Mouse (Mus musculus) lung, adult 18-20 months (tissue): Measurements from ENCODE around the gene Gstcd.

Experiments used
- DNase-seq, 2 experiments: peaks; one replicate each; pipeline ENCODE4 v3.0.0; 2022; ENCODE audit warnings: mixed read lengths in 2 of 2

The Gstcd gene

DNA sequence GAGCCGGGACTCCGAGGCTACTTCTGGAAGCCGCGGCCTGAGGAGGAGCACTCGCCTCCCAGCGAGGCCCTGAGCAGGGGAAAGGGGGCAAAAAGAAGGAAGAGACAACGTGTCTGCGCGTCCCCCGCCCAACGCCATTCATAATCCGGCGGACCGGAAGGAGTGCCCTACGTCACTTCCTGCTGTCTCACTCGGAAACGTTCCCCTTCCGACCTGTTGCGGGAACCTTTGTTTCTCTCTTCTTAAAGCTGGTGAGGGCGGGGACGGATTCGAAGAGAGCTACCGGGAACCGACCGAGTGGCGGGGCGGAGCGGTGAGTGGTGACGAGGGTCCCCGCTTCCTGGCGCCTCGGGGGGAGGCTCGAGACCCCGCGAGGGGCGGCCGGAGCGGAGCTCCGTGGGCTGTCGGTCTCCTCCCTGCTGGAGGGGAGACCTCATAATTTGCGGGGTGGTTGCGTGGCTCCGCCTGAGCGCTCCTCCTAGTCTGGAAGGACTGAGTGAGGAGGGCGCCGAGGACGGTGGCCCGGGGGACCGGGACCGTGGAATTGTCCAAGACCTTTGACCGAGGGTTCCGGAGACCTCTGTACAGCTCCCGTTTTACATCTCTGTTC is at the start of gene Gstcd, which contains the start of gene Ints12:
Gstcd (minus strand) TSS at position 370 of the 610 bp plus-strand sequence.
Ints12 (plus strand) TSS at position 177 of the 610 bp plus-strand sequence.
- peak; percentile 91 to 92 for DNase-seq

- no peak for DNase-seq
Observed at GRCm38 (mm10) chr3:133132611-133133010, 40.8 kb upstream of the Gstcd start.

- DNase-seq, result no peak
Observed at GRCm38 (mm10) chr3:133131372-133131771, 39.5 kb upstream of the Gstcd start.

DNA sequence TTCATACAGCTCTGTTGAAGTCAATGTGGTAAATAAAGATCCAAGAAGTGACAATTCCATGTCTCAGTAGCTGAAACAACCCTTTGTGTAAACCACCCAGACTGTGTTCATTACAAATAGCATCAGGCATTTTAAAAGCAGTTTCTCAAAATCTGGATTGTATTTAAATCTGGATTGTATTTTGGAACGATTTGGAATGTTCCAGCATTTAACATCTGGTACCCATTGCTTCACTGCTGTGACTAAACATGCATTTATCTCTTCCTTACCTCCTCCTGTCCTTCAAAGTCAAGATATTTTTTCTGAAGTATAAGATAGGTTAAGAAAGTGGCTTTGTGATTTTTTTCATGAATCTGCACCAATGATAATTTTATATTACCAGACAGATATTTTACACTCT is 21.4 kb upstream of the Gstcd start:
- DNase-seq, result no peak

DNA sequence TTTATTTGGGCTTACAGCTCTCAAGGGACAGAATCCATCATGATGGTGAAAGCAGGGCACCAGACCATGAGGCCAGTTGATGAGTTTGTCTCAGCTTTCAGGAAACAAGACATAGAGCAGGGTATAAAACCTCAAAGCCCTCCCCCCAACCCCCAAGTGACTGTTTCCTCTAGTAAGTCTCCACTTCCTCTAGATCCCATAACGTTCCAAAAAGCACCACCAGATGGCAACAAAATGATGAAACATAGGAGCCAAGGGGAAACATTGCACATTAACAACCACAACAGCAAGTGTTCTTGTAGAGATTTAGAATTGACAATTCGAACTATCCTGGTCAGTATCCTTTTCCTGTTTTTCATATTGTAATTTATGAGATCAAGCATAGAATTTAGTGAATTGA is 19.9 kb upstream of the Gstcd start:
- peak in 1 of 2 experiments; percentile 14 for DNase-seq

DNA sequence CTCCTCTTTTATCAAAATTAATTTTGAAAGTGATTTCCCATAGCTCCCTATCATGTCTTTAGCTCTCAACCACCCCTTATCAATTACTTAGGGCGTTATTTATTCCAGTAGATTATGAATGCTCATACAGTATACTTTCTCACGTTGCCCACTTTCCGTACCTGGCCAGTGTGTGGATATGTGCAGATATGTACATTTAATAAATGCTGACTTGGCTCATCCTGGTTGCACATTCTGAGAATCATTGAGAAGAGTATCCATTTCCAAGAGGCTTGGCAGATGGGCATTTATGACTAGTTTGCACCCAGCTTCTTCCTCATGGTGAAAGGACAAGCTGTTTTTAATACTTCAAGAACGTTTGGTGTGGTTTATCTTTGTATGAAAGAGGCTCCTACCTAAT is 18.0 kb upstream of the Gstcd start:
- no peak for DNase-seq

DNA sequence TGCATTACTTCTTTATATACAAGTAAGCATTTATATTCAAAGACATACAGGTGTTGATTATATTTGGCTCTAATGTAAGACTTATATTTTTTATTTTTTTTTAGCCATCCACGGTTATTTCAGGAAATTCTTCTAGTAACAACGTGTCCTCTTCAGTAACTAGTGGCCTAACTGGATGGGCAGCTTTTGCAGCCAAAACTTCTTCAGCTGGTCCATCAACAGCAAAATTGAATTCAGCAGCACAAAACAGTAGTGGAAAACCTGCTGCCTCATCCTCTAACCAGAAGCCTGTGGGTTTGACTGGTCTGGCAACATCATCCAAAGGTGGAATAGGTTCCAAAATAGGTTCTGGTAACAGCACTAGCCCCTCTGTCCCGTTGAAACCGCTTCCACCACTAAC is 16.9 kb upstream of the Gstcd start:
- peak; percentile 63 to 75 for DNase-seq

DNA sequence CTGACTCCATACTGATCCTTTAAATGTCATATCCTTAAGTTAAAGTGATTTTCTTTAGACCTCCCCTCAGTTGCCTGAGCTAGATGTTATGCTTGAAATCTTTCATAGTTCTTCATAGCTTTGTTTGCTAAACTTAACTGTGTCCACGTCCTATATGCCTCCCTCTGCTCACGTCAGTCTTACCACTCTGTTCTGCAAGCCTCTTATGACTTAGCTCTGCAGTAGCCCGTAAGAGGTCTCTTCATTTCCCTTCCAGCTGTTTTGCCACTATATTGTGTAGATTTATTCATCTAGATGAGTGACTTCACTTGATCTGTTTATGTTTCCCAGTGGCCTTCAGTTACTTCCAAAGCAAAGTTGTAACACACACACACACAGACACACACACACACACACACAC is 12.6 kb upstream of the Gstcd start:
- no peak for DNase-seq

GRCm38 (mm10) chr3:133103768-133104167 is 11.9 kb upstream of the Gstcd start:
- DNase-seq, result no peak

DNA sequence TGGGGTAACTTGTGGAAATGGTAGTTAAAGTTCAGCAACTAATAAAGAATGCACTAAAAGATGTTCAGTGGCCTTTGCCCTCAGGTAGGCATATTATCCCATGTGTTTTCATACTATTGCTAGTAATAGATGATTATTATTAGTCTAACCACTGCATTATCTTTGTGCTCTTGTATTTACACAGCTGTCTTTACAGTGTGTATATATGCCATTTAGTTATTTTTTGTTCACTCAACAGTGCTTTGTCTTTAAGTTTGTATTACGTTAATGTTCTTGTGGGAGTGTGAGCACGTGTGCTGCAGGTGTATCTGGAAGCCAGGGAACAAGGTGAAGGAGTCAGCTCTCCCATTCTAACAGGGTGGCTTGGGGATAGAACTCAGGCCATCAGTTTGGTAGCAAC is 7.1 kb upstream of the Gstcd start:
- no peak for DNase-seq

DNA sequence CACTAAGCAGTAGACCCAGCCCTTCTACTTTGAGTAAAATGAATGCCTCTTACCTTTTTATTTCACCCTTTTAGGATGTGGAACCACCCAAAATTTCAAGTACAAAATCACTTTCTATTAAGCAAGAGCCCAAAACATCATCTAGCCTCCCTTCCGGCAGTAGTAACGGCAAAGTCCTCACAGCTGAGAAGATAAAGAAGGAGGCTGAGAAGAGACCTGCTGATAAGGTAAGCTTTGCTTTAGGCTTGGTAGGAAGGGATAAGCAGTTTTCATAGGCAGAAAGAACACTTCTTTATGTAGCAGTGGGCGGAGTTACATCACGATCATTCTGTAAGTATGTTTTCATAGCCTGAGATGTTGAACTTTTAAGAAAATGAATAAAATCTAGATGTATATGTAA is 6.5 kb upstream of the Gstcd start:
- DNase-seq, result no peak

GRCm38 (mm10) chr3:133097936-133098335 is 6.1 kb upstream of the Gstcd start:
- DNase-seq, result no peak

- no peak for DNase-seq
Observed at GRCm38 (mm10) chr3:133094305-133094704, 2.5 kb upstream of the Gstcd start.

GRCm38 (mm10) chr3:133092936-133093335 is 1.1 kb upstream of the Gstcd start:
- DNase-seq, result no peak

DNA sequence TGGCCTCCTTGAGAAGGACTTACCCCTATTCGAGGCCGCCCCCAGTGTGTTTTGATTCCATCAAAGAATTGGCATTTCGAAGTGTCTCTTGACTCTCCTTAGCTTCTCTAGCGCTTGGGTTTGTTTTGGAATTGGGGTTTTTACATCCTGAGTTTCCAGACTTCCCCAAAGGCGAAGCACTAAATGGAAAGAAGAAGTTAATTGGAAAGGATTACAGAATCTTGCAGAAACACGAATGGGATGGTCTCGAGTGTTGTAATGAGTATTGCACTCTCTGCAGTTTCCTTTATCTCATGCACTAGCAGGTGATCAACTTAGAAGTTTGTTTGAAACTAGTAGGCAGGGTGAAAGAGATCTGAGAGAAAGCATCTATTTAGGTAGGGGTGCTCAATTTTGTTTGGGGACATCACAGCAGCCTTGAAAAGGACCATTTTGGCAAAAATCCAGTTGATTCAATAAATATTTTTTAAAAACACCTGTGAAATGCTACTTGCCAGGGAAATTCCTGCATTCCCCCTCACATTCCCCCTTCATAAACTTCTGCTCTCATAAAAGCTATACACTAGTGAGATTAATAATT is 531 bp upstream of the Gstcd start:
- no peak for DNase-seq

GRCm38 (mm10) chr3:133091121-133091663 is 641 bp downstream of the Gstcd start:
- no peak for DNase-seq

DNA sequence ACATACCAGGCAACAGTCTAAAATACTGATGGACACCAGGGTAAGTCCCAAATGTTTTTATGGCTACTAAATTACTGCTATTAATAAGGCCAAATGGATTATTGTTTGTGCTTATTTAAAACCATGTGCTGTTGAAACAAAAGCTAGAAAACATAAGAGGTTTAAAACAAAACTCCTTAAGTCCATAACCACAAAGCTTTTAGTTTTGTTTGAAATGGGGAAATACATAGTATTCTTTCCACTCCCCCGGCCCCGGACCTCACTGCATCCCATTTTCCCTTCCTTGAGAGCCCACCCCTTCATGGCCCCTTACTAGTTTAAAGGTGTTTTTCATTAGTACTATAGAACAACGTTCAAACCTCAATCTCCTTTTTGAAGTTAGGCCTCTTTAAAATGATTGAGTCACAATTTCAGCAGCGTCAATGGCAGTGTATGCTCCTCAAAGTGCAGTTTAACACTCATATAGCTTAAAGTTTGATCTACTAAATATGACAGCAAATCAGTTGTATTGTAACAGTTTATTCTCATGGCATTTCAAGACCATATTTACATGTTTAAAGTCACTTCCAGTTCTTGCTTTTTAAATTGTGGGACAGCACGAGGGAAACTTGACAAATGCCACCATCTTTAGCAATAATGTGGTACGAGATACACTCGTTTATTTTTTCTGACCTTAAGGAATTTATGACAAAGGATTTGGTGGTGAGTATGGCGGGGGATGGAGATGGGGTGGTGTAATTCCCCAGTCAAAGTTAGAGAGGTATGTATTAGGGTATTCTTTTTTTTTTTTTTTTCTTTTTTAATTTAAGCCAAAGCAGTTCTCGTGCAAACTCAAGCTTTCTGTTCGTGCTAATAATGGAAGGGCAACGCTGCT is 1.3 kb downstream of the Gstcd start:
- DNase-seq, result no peak

GRCm38 (mm10) chr3:133085858-133086257 is 6.0 kb downstream of the Gstcd start:
- DNase-seq, result no peak

GRCm38 (mm10) chr3:133082736-133083135 is 9.1 kb downstream of the Gstcd start:
- DNase-seq, result peak in 1 of 2 experiments; percentile 11

DNA sequence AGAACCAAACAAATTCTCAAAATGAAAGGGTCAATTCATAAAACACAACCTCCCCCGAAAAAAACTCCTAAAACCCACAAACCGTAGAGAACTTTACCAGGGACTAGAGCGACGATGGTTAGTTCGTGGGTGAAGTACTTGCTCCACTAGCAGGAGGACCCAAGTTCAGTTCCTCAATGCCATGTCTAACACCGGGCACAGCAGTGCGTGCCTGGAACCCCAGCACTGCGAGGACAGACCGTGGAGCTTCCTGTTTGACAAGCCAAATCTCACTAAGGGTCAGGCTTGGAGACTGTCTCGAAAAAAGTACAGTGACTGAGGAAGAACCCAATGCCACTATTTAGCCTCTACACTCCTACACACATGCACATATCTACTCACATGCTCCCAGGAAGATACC is 16.3 kb downstream of the Gstcd start:
- DNase-seq, result no peak

DNA sequence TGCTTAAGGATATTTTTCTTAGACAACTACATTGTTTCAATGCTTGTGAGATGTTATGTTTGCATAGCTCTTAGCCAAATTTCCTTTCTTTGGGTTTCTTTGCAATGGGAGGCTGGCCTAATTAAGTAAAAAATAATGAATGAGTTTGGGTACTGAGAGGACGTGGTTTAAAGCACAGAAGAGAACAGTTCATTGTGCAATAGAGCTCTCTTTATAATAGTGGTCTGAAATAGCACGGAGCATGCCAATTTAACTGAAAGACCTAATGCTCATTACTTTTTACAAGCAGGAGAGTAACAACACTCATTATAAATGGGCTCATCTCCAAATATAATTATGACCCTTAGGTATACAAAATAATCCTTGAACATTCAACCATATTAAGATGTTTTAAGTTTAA is 39.8 kb downstream of the Gstcd start:
- DNase-seq, result no peak

DNA sequence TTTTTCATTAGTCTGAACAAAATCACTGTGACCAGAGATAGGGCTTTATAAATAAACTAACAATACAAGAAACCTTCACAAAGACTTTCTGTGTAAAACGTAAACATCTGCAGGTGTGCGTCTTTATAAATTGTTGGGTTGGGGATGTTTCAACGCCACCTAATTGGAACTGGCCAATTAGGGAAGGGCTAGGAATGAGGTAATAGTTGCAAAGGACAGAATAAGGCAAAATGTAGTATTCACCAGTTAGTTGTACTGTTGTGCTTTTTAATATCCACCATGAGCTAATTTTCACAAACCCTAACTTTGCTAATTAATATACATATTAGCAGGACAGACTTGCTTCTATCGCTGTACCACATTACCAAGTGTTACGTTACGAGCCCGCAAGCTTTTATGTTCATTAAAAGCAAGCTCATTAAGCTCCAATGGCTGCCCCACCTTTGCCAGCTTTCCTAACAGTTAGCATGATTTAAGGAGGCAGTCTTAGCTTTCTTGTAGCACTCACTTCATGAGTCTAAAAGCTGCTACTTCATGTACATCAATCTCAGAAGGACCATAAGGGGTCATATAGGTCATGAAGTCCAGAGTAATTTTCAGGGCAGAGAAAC is 58.6 kb downstream of the Gstcd start:
- no peak for DNase-seq

DNA sequence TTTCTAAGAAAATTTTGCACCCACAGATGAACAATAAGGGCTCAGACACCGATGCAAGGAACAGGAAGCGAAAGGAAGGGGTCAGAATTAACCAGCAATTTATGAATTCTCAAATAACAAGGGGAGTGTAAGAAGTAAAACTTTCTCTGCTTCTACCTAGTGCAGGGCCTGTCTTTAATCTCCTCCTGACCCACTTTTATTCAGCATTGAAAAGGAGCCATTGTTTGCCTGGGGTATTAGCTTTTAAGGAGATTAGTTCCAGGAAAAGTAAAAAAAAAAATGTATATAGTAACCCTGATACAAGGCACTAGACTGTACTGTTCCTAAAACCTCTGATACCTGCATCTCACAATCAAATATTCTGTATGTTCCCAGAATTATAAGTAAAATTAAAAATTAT is 64.9 kb downstream of the Gstcd start:
- no peak for DNase-seq
